Mouse (Mus musculus): ENCODE measurements around the gene Il5.

DNA sequence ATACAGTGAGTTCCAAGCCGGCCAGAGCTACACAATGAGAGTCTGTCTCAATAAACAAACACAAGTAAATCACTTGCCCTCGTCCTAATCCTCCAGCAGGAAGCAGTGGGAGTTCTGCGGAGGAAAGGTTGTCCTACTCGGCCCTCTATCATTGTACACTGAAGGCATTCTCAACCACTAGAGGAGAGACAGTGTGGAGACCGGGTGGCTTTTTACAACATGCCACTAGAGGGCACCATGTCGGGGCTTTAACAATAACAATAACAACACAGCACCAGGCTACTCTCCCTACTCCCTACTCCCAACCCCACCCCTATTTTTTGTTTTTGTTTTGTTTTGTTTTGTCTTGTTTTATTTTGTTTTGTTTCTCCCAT lies 17.0 kb downstream of the Il5 start:
- TF ChIP-seq GATA1 (IDR thresholded peaks at IDR 0.05; ENCODE audit: borderline replicate concordance, low read length) (no peak), CTCF (IDR thresholded peaks at IDR 0.05; ENCODE audit: low read depth, low read length) (no peak; the same call in 1 of the 2 replicates), TAL1 (conservative IDR thresholded peaks at IDR 0.05; ENCODE audit: low read depth, low read length) (no peak), POLR2AphosphoS5 (IDR thresholded peaks at IDR 0.05; ENCODE audit: insufficient replicate concordance, low read depth, low read length) (no peak), GATA2 (IDR thresholded peaks at IDR 0.05; ENCODE audit: borderline replicate concordance, low read depth, low read length) (no peak)
